Mouse (Mus musculus) CD8-positive naive resting alpha-beta T cell, adult 2 months (primary cell): ENCODE measurements around the gene Gm21477.
"Not testable (repeated sequence)": the region's sequence is repeated elsewhere in the genome, so short reads cannot be mapped to it uniquely, and the experiment has no call there.

Experiments used
- DNase-seq, 2 experiments: peaks; one replicate each; pipeline ENCODE4 v3.0.0; 2022; ENCODE audit warnings: low read depth in 2 of 2, low spot score in 2 of 2

Gene Gm21477

GRCm38 (mm10) chrY:87116521-87116920, at the start of gene Gm21477:
Gene Gm21477, plus strand, starts transcription at chrY:87116821.
- DNase-seq = not testable (repeated sequence)
